Mouse (Mus musculus) heart, postnatal 36 days (tissue): ENCODE results near the gene Cryzl1. TPM values are rescaled to one million over a fixed set of nuclear protein-coding genes. Genes with fewer than 3 reads are reported as not detected.
"Not testable (repeated sequence)": the region's sequence is repeated elsewhere in the genome, so short reads cannot be mapped to it uniquely, and the experiment has no call there.

ENCODE experiments used
- DNase-seq, 2 experiments: peaks; one replicate each; pipeline ENCODE4 v3.0.0; 2021 to 2022
- intact Hi-C: fragments of 180-260 bp; cut with DNase I; formaldehyde crosslinking; loops from one replicate; pipeline ENCODE4 v1.15.1; 2025
- total RNA-seq, 2 experiments: library from RNA; stranded (reverse); gene quantifications; 2 replicates each; pipeline ENCODE4 v1.2.3; 2021

Gene Cryzl1
- total RNA-seq, 2 experiments from 2014 or later: 25.6 to 26.4 TPM

GRCm38 (mm10) chr16:91647461-91648219 lies 81.1 kb downstream of the Cryzl1 start, which contains the start of gene Son:
TSS of gene Son (plus strand) at chr16:91647506.
- intact Hi-C loops: loop anchor here (2.0 to 5.0 kb wide), 3 partner anchors 40 to 183 kb away; partner anchors contain the start of genes Donson and Tmem50b
- peak; percentile 92 to 94 for DNase-seq

- peak; percentile 93 to 96 for DNase-seq
- intact Hi-C loops: loop anchor here (2.0 to 5.0 kb wide), 3 partner anchors 40 to 182 kb away; partner anchors contain the start of genes Donson and Tmem50b
Observed at GRCm38 (mm10) chr16:91646681-91647419, 81.9 kb downstream of the Cryzl1 start, which contains the start of gene Gart. TSS of gene Gart (minus strand) at chr16:91646952.

GRCm38 (mm10) chr16:91645995-91646602 lies 82.7 kb downstream of the Cryzl1 start:
- intact Hi-C loops: loop anchor here (2.0 to 5.0 kb wide), 3 partner anchors 41 to 181 kb away; partner anchors contain the start of genes Donson and Tmem50b
- no peak for DNase-seq

- intact Hi-C loops: loop anchor here (5.0 kb wide), 2 partner anchors 42 to 48 kb away; partner anchors contain the start of genes Donson and Tmem50b
- not testable (repeated sequence) for DNase-seq
Observed at GRCm38 (mm10) chr16:91645420-91645819, 83.4 kb downstream of the Cryzl1 start.

- DNase-seq: no peak
- intact Hi-C loops: loop anchor here (5.0 kb wide), 2 partner anchors 42 to 48 kb away; partner anchors contain the start of genes Donson and Tmem50b
Observed at GRCm38 (mm10) chr16:91644901-91645300, 83.9 kb downstream of the Cryzl1 start.

GRCm38 (mm10) chr16:91640171-91640570 lies 88.6 kb downstream of the Cryzl1 start:
- intact Hi-C loops: no loop called here
- no peak for DNase-seq

- intact Hi-C loops: no loop called here
Observed at GRCm38 (mm10) chr16:91639636-91640035, 89.1 kb downstream of the Cryzl1 start.

More at GRCm38 (mm10) chr16:91639636-91640035, 89.1 kb downstream of the Cryzl1 start:
- DNase-seq: no peak

Other genes starting within 250 kb of the Cryzl1 start
- 10 to 100 TPM; 31.5 to 32.6 TPM for gene Ifnar1, start 243.7 kb downstream of the Cryzl1 start, total RNA-seq
- 100 to 1,000 TPM; 128 to 159 TPM for gene Ifngr2, start 181.9 kb downstream of the Cryzl1 start, total RNA-seq
- 10 to 100 TPM; 55.0 to 67.6 TPM for gene Tmem50b, start 131.2 kb downstream of the Cryzl1 start, total RNA-seq
- gene Dnajc28, start 109.9 kb downstream of the Cryzl1 start, total RNA-seq: 10 to 100 TPM; 32.3 to 35.8 TPM
- 10 to 100 TPM; 69.0 to 72.7 TPM for gene Gart, start 82.0 kb downstream of the Cryzl1 start, total RNA-seq
- 100 to 1,000 TPM; 129 to 154 TPM for gene Son, start 81.5 kb downstream of the Cryzl1 start, total RNA-seq
- gene Donson, start 40.2 kb downstream of the Cryzl1 start, total RNA-seq: 1 to 10 TPM; 2.9 to 3.3 TPM
- gene Itsn1, start 306 bp upstream of the Cryzl1 start, total RNA-seq: 10 to 100 TPM; 44.0 to 44.7 TPM